Comparison of ENCODE assay signal across 9 mouse cellular contexts in the genomic region with DNA sequence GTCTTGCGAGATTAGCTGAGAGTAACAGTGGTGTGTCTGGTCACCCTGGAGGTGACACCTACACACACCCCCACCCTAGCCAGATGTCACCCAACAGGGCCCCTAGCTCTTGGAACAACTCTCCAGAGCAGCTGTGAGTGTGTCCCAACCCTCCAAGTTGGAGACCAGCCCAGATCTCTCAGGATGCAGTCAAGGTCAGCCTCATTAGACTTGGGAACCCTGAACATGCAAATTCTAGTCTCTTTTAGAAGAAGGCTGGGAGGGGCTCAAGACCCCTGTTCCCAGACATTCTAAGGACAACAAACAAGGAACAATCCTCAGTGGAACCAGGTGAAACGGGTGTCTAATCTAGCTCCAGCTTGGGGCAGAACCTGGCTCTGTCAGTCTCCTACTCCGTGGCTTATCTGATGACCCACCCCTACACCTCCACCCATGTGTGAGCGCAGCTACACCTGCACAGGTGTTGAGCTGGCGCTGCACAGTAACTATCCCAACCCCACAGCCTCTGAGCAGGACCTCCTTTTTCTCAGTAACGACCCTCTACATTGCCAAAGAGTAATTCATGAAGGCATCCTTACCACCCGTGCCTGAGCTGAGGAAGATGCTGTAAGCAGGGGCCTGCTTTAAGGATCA. TPM values are rescaled to one million over a fixed set of nuclear protein-coding genes. Genes with fewer than 3 reads are reported as not detected.
DNase-seq lines count a peak whose midpoint lies in the region; TF ChIP-seq lines count a peak whose summit lies in the region.
"Had no signal": no experiment of that assay in that cellular context is flagged by ENCODE, and none has a peak within 500 bp of the region (broad histone marks: within the 10 kb centered on the region; RNA-seq: fewer than 3 reads in every experiment).

No protein-coding gene starts in this region.

- WGBS in spleen, adult 2 months, result 47% methylated on average over 7 of the region's 7 CpGs

- peak overlapping the region; percentile 36; the same call in 1 of the 2 replicates for H3K4me3 ChIP-seq in spleen, adult 2 months (ENCODE audit: extremely low read depth, insufficient read depth, insufficient read length)

- no peaks in the 10 kb centered on the region for H3K27me3 ChIP-seq in spleen, adult 2 months (ENCODE audit: control insufficient read depth, insufficient read depth, low read length)

- H3K36me3 ChIP-seq in spleen, adult 2 months (ENCODE audit: control insufficient read depth, insufficient read depth, low read length), result no peaks in the 10 kb centered on the region

- peak; percentile 49 for DNase-seq in adrenal gland, adult 2 months
- no peak for DNase-seq in adrenal gland, adult 18-20 months (ENCODE audit: low spot score in 2 of 2)
- no peak for DNase-seq in spleen, adult 2 months (ENCODE audit: low read depth in 1 of 2, low spot score in 2 of 2)
- no peak for DNase-seq in spleen, postnatal 14 days (ENCODE audit: low spot score in 2 of 2)
- DNase-seq in kidney, postnatal 25 days, result peak; percentile 70 to 89
- peak; percentile 57 for DNase-seq in testis, postnatal 10 days (ENCODE audit: low spot score)
- DNase-seq in embryo, embryonic 9.5 days (ENCODE audit: extremely low spot score), result no peak
- DNase-seq in cerebellum, postnatal 36 days, result no peak

- TF ChIP-seq POLR2A in spleen, adult 2 months (IDR thresholded peaks at IDR 0.05; ENCODE audit: low read depth, low read length), result no peak

- TF ChIP-seq CTCF in spleen, adult 2 months (IDR thresholded peaks at IDR 0.05; ENCODE audit: extremely low read depth, insufficient read depth, insufficient read length, insufficient replicate concordance), result no peak

- peaks cover 40% of the 10 kb centered on the region for H3K4me1 ChIP-seq in spleen, adult 2 months (ENCODE audit: control insufficient read depth, insufficient read depth, insufficient read length)

- H3K27ac ChIP-seq in spleen, adult 2 months (ENCODE audit: insufficient read depth, low read length), result peak overlapping the region; percentile 89

RNA-seq across cellular contexts. Expression of a gene that starts 23.5 kb away (rescaled TPM):
- 100 to 1,000 TPM in 1 of 2 experiments, 10 to 100 TPM in 1; 99.0 to 141 TPM for total RNA-seq in adrenal gland, adult 2 months (2021)
- 188 and 195 TPM in 2 replicates for polyA plus RNA-seq in adrenal gland, adult 2 months (2012; rRNA removed)
- total RNA-seq in adrenal gland, adult 18-20 months (2021), result 100 to 1,000 TPM; 100 to 109 TPM
- 198 and 350 TPM in 2 replicates for polyA plus RNA-seq in spleen, adult 2 months (2012; rRNA removed)

RNA-seq across cellular contexts. Expression of a gene that starts 33.7 kb away (rescaled TPM):
- under 1 TPM in 1 of 2 experiments, not detected in 1; 0.12 TPM for total RNA-seq in adrenal gland, adult 2 months (2021)
- 0.10 TPM in 1 of 2 replicates, not detected in the other for polyA plus RNA-seq in adrenal gland, adult 2 months (2012; rRNA removed)
- total RNA-seq in adrenal gland, adult 18-20 months (2021), result under 1 TPM in 1 of 2 experiments, not detected in 1; 0.13 TPM
- polyA plus RNA-seq in spleen, adult 2 months (2012; rRNA removed), result 1.2 TPM in 2 replicates
- total RNA-seq: hematopoietic stem cell, adult 5-6 weeks had no signal

Comparison
In these comparisons a context has a peak if more than half of its experiments do, and no peak if none do; other contexts are left out.
1. DNase-seq: peak in adrenal gland, adult 2 months (single experiment), kidney, postnatal 25 days (2 of 2) and testis, postnatal 10 days (single experiment); none in adrenal gland, adult 18-20 months (0 of 2), spleen, adult 2 months (0 of 2), spleen, postnatal 14 days (0 of 2), embryo, embryonic 9.5 days (single experiment) and cerebellum, postnatal 36 days (0 of 2).